Mouse (Mus musculus) left cerebral cortex, adult 11 months (tissue): ENCODE measurements around the gene Tmprss9.
A peak's percentile ranks its signal among the peaks of the same experiment; 100 is the strongest.
"Not testable (repeated sequence)": the region's sequence is repeated elsewhere in the genome, so short reads cannot be mapped to it uniquely, and the experiment has no call there.

Experiments used
- DNase-seq: peaks from one replicate; pipeline ENCODE4 v3.0.0; 2022; ENCODE audit warnings: low spot score

Gene Tmprss9

DNA sequence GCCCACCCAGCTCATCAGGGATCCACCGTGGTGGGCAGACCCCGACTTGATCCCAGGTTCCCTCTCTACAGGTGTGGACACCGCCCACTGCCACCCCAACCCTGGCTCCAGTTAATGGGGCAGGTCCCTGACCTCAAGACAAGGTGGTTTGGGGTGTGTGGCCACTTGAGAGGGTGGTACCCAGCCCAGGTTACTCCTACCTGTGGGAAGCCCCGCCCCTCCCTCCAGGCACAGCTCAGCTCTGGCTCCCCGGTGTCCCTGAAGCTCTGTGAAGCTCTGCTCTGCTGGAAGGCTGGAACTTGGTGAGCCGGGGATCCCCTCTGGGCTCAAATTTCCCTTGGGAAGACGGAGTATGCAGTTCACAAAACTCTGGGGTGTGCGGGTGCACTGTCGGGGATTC is at the start of gene Tmprss9:
Gene Tmprss9 (plus strand): TSS at position 268 of the 400 bp plus-strand sequence.
- DNase-seq, result no peak

DNA sequence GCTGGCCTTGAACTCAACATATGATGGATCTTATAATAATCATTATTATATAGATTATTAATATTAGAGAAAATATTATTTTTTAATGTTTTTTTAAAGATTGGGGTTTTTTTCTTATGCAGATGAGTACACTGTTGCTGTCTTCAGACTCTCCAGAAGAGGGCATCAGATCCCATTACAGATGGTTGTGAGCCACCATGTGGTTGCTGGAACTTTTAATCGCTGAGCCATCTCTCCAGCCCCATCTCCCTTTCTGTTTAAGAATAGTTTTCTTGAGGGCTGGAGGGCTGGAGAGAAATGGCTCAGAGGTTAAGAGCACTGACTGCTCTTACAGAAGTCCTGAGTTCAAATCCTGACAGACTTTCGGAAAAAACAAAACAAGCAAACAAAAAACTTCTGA is 49.7 kb upstream of the Tmprss9 start:
- DNase-seq, result no peak

DNA sequence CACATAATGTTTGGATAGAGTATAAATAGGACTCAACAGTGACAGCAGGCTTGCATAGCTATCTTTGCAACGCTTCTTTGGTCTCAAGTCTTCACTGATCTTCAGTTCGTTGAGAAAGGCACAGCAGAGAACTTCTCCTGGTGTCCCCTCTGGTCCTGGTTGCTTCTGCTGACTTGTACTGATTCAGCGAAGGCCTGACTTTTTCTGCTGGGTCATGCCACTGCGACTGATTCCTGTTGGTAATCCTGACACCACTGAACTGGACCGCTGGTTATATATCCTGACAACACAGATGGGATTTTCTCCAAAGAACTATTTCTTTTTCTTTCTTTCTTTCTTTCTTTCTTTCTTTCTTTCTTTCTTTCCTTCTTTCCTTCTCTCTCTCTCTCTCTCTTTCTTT is 49.1 kb upstream of the Tmprss9 start:
- DNase-seq, result no peak

DNA sequence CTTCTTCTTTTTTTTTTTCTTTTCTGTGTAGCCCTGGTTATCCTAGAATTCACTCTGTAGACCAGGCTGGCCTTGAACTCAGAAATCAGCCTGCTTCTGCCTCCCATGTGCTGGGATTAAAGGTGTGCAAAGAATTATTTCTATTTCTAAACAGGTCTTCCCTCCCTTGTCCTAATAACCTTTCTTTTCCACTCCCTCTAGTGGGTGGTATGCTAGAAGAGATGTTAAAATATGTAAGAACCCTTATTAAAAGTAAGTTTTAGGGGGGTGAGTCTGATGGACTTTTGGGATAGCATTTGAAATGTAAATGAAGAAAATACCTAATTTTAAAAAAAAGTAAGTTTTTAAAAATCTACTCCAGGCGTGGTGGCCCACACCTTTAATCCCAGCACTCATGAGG is 48.3 kb upstream of the Tmprss9 start:
- DNase-seq, result no peak

DNA sequence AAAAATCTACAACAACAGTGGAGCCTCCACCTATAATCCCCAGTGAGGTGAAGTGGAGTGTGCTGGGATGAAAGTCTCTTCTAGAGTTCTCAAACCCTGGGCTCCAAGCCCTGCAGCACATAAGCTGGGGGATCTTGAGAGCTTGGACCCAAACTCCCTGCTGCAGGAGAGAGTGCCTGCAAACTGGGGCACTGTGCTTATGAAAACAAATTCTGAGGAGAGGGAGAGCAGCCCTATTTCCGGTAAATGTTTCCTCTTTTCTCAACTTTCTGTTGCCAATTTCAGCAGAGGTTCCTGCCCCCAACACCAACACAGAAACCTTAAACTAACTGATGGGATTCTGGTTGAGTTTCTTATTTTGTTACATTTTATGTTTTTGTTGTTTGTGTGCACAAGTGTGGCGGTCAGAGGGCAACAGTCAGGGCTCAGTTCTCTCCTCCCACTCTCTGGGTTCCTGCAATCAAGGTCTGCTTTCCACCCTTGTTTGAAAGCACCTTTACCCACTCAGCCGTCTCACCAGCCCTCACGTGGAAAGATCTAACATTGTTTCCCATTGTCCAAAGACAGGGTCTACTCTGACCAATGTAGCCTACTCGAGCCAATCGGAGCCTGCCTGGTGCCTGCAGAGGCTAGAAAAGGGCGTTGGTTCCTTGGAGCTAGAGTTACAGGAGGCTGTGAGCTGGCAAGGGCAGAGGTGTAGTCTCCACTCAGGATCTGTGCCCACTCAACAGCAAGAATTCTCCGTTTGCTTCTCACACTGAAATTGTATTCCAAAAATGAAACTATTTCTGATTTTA is 47.6 kb upstream of the Tmprss9 start:
- no peak for DNase-seq

DNA sequence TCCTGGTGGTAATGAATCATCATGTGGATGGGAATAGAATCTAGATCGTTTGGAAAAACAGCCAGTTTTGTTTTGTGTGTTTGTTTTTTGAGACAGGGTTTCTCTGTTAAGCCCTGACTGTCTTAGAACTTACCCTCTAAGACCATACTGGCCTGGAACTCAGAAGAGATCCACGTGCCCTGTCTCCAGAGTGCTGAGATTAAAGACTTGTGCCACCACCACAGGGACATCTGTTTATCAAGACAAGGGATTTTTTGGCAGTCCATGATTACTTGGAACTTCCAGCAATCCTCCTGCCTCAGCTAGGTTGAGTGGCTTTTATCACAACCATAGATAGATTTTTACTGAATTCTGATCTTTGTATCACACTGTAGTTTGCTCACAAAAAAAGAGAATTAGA is 46.8 kb upstream of the Tmprss9 start:
- no peak for DNase-seq

DNA sequence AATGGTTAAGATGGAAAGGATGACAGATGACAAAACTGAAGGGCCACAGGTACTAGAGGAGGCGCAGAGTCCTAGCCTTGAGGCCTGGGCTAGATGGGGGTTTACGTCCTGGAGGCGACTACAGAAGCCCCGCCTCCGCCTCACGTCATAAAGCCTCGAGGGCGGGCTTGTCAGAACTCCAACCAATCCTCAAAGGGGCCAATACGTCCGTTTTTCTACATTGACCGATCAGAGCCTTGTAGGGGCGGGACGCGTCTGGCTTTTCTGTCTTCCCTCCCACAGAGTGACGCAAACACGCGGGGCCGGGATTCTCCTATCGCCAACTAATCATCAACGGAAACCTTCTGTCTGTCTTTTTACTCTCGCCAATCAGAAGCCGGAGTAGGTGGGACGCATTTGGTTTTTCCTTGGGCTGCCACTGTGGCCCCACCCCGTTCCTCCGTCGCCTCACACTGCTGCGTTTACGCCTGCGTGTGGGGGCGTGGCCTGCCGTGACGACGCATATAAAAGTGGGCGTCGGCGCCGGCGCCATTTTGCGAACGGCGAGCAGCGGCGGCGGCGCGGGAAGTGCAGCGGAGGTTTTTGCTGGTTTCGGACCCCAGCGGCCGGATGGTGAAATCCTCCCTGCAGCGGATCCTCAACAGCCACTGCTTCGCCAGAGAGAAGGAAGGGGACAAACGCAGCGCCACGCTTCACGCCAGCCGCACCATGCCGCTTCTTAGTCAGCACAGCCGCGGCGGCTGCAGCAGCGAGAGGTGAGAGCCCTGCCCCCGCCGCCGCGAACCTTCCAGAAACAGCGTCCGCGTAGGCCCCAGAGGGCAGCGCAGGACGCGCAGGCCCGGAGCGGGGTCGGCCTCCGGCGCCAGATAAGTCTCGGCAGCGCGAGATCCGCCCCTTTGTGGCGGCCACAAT is 45.2 kb upstream of the Tmprss9 start, which contains the start of gene Oaz1:
Gene Oaz1 (plus strand): TSS at position 506 of the 912 bp plus-strand sequence.
- DNase-seq, result peak; percentile 100

DNA sequence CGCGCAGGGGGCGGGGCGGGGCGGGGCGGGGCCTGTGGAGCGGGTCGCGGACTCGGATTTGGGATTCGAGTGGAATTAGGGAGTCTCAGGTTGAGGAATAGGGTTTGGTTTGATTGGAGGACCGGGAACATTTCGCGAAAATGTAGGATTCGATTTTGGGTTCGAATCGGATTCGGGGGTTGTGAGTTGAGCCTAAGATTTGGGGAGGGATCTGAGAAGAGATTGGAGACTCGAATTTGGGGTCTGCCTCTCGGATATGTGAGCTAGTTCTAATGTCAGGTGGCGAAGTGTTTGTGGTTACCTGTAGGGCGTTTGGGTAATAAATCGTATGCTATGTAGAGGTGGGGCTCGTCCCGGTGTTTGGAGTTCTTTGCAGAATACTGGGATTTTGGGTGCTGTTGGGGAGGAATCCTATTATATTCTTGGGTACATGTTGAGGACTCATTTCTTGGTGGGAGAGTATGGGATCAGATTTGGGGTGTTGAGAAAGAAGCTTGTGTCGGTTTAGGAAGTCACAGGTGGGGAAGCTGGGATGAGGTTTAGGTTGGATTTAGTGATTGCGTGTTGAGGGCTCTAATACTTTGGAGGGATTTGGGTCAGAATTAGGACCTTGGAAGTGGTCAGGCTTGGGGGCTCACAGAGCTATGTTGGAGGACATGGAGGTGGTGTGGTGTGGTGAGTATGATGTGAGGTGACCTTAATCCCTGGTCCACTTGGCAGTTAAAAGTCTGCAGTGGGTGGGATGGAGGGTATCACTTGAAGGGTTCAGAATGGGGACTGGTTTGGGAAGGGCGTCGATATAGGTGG is 44.4 kb upstream of the Tmprss9 start:
- no peak for DNase-seq

DNA sequence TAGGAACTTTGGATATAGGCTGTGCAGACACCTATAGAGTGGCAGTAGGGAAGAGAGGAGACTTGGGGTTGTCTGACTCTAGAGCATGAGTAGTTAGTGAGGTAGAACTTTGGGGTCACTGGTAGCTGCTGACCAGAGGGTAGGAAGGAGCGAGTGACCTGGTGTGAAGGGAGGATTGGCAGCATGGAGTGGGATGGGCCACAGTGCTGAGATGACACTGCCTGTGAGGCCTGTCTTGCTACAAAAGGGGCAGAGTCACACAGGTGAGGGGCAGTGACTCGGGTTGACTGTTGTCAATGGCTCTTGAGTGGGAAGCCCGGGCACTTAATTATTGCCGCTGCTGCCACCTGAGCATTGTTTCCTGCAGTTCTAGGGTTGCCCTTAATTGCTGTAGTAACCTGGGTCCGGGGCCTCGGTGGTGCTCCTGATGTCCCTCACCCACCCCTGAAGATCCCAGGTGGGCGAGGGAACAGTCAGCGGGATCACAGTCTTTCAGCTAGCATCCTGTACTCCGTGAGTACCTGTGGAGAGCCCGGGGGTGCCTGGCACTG is 43.7 kb upstream of the Tmprss9 start:
- no peak for DNase-seq

DNA sequence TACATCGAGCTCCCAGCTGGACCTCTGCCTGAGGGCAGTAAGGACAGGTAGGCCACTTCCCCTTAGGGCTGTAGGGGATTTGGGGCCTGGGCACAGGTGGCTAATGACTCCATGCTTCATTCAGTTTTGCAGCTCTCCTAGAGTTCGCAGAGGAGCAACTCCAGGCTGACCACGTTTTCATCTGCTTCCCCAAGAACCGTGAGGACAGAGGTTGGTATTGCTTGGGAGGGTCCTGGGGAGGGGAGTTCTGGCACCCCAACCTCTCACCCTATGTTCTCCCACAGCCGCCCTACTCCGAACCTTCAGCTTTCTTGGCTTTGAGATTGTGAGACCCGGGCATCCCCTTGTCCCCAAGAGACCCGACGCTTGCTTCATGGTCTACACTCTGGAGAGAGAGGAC is 43.1 kb upstream of the Tmprss9 start:
- DNase-seq, result not testable (repeated sequence)

DNA sequence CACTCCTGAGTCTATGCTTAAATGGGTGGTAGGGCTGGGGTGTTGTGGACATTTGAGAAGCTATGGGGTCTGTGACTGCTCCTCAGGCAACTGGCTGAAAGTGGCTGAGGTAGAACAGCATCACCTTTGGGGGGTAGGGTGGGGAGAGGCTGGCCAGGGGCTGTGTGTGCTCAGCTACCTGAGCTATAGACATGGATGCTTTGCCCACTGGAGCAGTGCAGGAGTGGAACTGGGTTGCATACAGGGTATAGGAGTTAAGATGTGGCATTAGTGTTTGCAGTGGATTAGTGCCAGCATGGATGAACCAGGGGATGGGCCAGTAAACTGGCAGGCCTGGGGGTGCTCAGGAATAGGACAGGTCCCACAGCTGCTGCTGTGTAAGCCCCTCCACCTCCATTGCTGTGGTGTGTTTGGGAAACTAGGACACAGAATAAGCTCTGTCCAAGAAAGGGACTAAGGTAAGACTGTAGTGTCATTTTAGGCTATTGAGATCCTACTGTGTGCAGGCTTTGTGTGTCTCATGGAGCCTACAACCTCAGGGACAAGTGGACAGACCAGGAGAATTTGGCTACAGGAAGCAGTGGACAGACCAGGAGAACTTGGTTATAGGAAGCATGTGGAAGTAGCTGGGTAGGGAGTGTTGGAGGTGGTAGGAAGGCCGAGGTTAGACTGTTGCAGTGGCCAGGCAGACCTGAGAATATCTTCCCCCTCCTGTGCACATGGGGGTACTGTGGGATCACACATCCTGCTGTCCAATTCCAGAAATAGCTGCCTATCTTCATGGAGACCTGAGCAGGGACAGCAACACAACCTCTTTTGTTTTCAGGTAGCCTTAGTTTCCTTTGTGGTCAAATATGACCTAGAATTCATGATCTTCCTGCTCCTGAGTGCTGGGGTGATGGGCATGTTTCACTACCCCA is 42.0 kb upstream of the Tmprss9 start:
- no peak for DNase-seq

DNA sequence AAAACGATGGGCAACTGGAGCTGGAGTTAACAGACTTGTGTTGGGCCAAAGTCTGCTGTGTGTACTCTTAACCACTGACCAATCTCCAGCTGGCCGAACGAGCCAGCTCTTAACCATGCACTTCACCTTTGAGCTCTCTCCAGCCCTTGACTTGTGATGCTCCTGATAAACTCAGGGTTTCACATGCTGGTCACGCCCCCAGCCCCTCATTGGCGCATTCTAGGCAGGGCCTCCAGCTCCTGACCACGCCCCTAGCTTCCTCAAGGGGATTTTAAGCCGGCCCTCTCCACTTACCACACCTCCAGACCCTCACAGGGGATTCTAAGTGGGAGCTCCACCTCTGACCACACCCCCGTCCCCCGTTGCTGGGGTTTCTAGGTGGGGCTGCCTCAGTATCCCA is 40.5 kb upstream of the Tmprss9 start:
- no peak for DNase-seq

DNA sequence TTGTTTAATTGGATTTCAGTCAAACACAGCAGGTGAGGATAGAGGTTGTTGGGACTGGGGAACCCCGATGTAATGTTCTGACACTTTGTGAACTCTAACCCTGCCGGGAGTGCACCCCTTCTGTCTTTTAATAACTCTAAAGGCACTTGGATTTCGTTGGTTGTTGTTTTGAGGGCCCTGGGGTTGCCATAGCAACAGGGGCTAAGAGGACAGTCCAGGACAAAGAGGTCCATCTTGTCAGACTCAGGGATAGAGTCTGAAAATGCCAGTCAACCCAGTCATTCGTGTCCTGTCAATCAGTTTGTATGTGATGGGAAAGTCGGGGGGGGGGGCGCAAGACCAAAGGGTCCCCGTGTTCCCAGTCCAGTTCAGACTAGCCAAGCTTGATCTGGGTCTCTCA is 38.8 kb upstream of the Tmprss9 start:
- no peak for DNase-seq

DNA sequence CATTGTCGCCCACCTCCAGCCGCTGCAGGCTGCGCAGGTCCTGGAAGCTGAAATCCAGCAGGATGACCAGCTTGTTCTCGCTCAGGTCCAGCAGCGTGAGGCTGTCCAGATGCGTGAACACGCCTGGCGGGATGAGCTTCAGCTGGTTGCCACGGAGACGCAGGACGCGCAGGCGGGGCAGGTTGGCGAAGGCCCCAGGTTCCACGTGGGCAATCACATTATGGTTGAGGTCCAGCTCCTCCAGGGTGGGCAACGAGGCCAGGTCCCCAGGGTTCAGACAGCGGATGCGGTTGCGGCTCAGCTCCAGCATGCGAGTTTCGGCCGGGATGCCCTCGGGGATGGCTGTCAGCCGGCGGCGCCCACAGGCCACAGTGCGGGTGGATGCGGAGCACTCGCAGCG is 36.0 kb upstream of the Tmprss9 start:
- DNase-seq, result no peak

DNA sequence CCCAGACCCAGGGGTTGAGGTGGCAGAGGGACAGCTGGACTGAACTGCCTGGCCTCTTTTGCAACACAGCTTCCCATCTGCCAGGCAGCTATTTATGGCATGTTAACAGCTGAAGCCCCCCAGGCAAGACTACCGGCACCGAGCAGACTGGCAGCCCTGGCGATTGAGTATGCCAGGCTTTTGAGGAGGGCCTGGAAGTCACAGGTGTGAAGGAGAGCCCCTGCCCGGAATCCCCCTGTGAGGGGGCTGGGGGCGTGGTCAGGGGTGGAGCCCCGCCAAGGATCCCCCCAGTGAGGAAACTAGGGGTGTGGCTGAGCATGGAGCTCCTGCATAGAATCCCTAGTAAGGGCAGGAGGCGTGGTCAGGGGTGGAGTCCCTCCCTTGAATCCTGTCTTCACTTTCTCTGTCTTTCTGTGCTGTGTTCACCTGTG is 34.7 kb upstream of the Tmprss9 start:
- DNase-seq, result no peak

DNA sequence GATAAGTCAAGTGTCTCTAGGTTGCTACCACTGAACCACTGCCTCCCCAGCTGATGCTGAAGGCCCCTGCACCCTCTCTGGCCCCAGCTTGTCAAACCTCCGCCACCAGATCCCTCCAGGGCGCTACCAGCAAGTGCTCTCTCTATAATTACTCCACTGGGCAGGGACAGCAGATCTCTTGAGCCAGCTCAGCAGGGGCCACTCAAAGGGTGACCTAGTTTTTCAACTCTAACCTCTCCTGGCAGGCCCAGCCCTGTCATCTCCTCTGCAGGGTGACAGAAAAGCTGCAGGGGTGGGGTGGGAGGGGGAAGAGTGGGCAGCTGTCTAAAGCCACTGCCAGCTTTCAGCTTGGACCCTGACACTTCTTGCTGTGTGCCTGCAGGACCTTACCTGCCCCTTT is 33.8 kb upstream of the Tmprss9 start:
- DNase-seq, result no peak

DNA sequence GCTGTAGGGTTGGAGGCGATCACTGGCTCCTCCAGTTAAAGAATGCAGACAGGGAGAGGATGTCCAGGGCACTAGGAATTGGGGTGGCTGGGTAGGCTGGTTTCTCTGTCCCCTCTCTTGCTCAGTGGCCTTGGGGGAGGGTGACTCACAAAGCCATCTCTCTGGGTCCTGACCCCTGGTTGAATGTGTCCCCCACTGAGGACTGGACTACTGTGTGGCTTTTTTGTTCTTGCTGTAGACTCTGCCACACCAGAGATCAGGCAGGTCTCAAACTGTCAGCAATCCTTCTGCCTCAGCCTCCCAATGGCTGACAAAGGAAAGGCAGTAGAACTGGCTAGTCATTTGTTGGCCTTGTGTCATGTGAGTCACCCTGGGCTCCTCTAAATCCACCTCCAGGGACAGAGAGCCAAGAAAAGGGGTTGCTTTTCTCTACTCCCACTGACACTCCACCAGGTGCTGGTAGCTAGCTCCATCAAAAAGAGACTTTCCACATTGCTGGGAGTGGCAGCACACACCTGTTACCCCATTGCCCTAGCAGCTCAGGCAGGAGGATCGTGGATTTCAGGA is 33.2 kb upstream of the Tmprss9 start:
- no peak for DNase-seq

DNA sequence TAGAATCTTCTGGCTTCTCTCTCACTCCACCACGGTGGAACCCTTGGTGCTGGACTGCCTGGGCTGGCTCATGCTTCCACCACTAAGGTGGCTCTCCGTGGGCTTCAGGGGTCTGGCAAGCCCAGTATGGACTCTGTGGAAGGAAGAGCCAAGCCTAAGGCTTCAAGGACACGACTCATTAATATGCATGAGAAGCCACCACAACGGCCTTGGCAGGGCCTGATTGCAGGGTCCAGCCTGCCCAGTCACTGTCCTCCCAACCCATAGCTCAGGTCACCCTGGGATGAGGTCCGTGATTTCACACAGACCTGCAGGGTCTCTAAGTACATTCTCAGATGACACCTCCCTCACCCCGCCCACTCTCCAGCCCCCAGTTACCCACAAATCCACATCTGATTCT is 31.8 kb upstream of the Tmprss9 start:
- DNase-seq, result no peak

DNA sequence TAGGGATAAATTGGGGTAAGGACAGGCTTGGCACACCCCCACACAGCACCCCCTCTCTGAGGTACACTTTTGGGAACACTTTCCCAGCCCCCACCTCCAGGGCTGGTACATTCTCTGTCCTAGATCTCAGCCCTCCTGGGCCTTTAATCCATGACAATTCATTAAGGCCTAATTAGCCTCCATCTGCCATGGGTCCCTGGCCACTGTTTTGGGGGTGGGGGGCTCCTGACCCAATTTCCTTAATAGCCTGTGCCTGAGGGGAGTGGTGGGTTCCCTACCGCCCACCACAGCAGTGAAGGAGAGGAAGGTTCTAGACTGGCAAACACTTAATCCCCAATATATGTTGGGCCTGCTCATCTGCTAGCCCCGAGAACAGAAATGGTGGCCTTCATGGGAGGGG is 30.0 kb upstream of the Tmprss9 start:
- DNase-seq, result no peak

DNA sequence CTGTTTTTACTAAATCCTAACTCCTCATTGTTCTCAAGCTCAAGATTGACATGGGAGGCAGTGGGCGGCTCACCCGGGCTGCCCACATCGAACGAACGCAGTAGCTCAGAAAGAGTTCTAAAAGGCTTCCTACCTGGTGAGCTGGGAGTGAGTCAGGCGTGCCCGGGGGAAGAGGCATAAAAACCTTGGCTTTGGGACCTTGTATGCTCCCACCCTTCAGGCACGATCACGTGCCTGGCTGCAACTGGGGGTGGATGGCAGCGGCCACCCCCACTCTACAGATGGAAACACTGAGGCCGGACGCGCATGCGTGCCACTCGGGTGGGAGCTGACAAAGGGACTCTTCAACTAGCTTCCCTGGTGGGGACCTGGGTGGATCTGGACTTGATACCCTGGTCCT is 29.3 kb upstream of the Tmprss9 start:
- peak; percentile 55 for DNase-seq
